Mouse (Mus musculus): ENCODE measurements around the gene Aunip. TPM values are rescaled to one million over a fixed set of nuclear protein-coding genes. Genes with fewer than 3 reads are reported as not detected.

The Aunip gene
- polyA plus RNA-seq, 1 experiment from 2014 or later, result 1.3 TPM

GRCm38 (mm10) chr4:134534932-134535786 lies 24.4 kb downstream of the Aunip start, which contains the start of gene Mtfr1l:
TSS of gene Mtfr1l (minus strand) at chr4:134535387.
- Histone ChIP-seq H3K27me3 (ENCODE audit: control insufficient read depth, insufficient read depth, low read depth, low read length) (no peaks in the 10 kb centered on the region), H3K36me3 (ENCODE audit: control insufficient read depth, insufficient read depth, low read length) (peaks cover 19% of the 10 kb centered on the region), H3K4me1 (ENCODE audit: control insufficient read depth, insufficient read depth, low read length) (peaks cover 16% of the 10 kb centered on the region), H3K4me2 (ENCODE audit: low read length) (peak within 1 kb of the TSS; percentile 98), H3K4me3 (ENCODE audit: low read depth, low read length) (peak within 1 kb of the TSS; percentile 81), H3K9ac (ENCODE audit: low read depth, low read length) (peak within 1 kb of the TSS; percentile 86), H3K27ac (ENCODE audit: low read length) (peak within 1 kb of the TSS; percentile 86), H3K9me3 (replicated peaks; ENCODE audit: control insufficient read depth, low read length, poor library complexity, severe bottlenecking) (no peaks in the 10 kb centered on the region)
- ATAC-seq, result peak; percentile 98
- under 1% methylated on average over 67 of the region's 71 CpGs for WGBS

DNA sequence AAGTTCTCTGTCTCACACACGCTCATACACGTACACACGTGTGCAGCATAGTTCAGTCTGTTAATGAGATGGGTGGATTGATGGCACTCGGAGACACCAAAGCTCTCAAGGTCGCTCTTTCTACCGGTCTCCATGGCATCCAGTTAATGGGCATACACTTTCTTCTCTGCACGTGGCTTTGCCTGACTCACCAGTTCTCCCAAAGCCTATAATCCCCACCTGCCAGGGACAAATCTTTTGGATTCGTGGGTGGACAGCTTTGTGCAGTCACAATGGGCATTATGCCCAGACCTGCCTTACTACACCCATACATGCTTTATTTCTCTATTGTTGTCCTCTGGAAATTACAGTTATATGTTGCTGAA lies 25.0 kb downstream of the Aunip start:
- WGBS, result 5% methylated on average over 8 of the region's 8 CpGs
- peak overlapping the region; percentile 86 for H3K9ac ChIP-seq (ENCODE audit: low read depth, low read length)
- peak overlapping the region; percentile 98 for H3K4me2 ChIP-seq (ENCODE audit: low read length)
- H3K27me3 ChIP-seq (ENCODE audit: control insufficient read depth, insufficient read depth, low read depth, low read length), result no peaks in the 10 kb centered on the region
- no peaks in the 10 kb centered on the region for H3K9me3 ChIP-seq (replicated peaks; ENCODE audit: control insufficient read depth, low read length, poor library complexity, severe bottlenecking)
- peak overlapping the region; percentile 86 for H3K27ac ChIP-seq (ENCODE audit: low read length)
- H3K36me3 ChIP-seq (ENCODE audit: control insufficient read depth, insufficient read depth, low read length), result peaks cover 13% of the 10 kb centered on the region
- peaks cover 16% of the 10 kb centered on the region for H3K4me1 ChIP-seq (ENCODE audit: control insufficient read depth, insufficient read depth, low read length)
- ATAC-seq, result peak; percentile 18; the same call in 1 of the 2 replicates
- H3K4me3 ChIP-seq (ENCODE audit: low read depth, low read length), result peak overlapping the region; percentile 81

DNA sequence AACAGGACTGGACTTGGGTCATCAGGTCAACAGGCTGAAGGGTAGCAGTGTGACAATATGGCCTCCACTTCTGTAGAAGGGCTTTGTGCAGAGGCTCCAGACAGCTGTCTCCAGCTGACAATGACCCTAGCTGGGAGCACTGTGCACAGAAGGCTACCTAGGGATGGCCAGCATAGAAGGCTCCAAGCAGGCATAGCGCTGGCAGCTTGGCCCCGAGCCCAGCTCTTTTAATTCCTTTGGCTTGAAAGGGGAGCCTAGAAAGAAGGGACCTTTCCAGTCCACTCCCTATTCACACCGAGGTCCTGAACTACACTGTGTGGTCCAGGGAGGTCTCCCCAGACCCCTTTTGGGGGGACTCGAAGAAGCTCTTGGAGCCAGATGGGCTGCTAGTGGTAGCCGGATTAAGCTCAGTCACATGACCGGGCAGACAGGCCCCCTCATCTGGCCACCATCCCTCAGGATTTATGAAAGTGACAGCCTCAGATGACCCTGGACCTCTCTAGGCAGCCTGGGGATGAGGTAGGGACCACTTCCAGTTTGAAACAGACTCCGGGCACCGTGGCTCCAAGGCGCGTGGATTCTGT lies 28.3 kb downstream of the Aunip start:
- no peak for ATAC-seq
- Histone ChIP-seq H3K27me3 (ENCODE audit: control insufficient read depth, insufficient read depth, low read depth, low read length) (no peaks in the 10 kb centered on the region), H3K9me3 (replicated peaks; ENCODE audit: control insufficient read depth, low read length, poor library complexity, severe bottlenecking) (no peaks in the 10 kb centered on the region), H3K4me2 (ENCODE audit: low read length) (no peak overlapping the region), H3K36me3 (ENCODE audit: control insufficient read depth, insufficient read depth, low read length) (peaks cover 17% of the 10 kb centered on the region; the same call in 1 of the 2 replicates), H3K9ac (ENCODE audit: low read depth, low read length) (no peak overlapping the region), H3K4me1 (ENCODE audit: control insufficient read depth, insufficient read depth, low read length) (peaks cover 10% of the 10 kb centered on the region), H3K27ac (ENCODE audit: low read length) (no peak overlapping the region), H3K4me3 (ENCODE audit: low read depth, low read length) (no peak overlapping the region)
- 72% methylated on average over 10 of the region's 10 CpGs for WGBS

GRCm38 (mm10) chr4:134542726-134543125 lies 31.9 kb downstream of the Aunip start:
- no peak for ATAC-seq
- Histone ChIP-seq H3K27ac (ENCODE audit: low read length) (no peak overlapping the region), H3K27me3 (ENCODE audit: control insufficient read depth, insufficient read depth, low read depth, low read length) (no peaks in the 10 kb centered on the region), H3K9ac (ENCODE audit: low read depth, low read length) (no peak overlapping the region), H3K4me3 (ENCODE audit: low read depth, low read length) (no peak overlapping the region), H3K36me3 (ENCODE audit: control insufficient read depth, insufficient read depth, low read length) (peaks cover 20% of the 10 kb centered on the region; the same call in 1 of the 2 replicates), H3K4me2 (ENCODE audit: low read length) (no peak overlapping the region), H3K9me3 (replicated peaks; ENCODE audit: control insufficient read depth, low read length, poor library complexity, severe bottlenecking) (no peaks in the 10 kb centered on the region), H3K4me1 (ENCODE audit: control insufficient read depth, insufficient read depth, low read length) (peaks cover 2% of the 10 kb centered on the region; the same call in 1 of the 2 replicates)
- 94% methylated on average over 9 of the region's 9 CpGs for WGBS

GRCm38 (mm10) chr4:134543261-134543660 lies 32.5 kb downstream of the Aunip start:
- H3K36me3 ChIP-seq (ENCODE audit: control insufficient read depth, insufficient read depth, low read length), result peaks cover 20% of the 10 kb centered on the region; the same call in 1 of the 2 replicates
- no peak overlapping the region for H3K9ac ChIP-seq (ENCODE audit: low read depth, low read length)
- H3K4me2 ChIP-seq (ENCODE audit: low read length), result no peak overlapping the region
- no peak overlapping the region for H3K27ac ChIP-seq (ENCODE audit: low read length)
- 2% methylated on average over 5 of the region's 5 CpGs for WGBS
- no peaks in the 10 kb centered on the region for H3K9me3 ChIP-seq (replicated peaks; ENCODE audit: control insufficient read depth, low read length, poor library complexity, severe bottlenecking)
- H3K4me3 ChIP-seq (ENCODE audit: low read depth, low read length), result no peak overlapping the region
- ATAC-seq, result peak; percentile 61
- H3K4me1 ChIP-seq (ENCODE audit: control insufficient read depth, insufficient read depth, low read length), result peaks cover 4% of the 10 kb centered on the region; the same call in 1 of the 2 replicates
- H3K27me3 ChIP-seq (ENCODE audit: control insufficient read depth, insufficient read depth, low read depth, low read length), result no peaks in the 10 kb centered on the region

GRCm38 (mm10) chr4:134546814-134547705 lies 36.3 kb downstream of the Aunip start:
- WGBS, result 69% methylated on average over 9 of the region's 9 CpGs
- H3K36me3 ChIP-seq (ENCODE audit: control insufficient read depth, insufficient read depth, low read length), result peaks cover 23% of the 10 kb centered on the region
- no peak overlapping the region for H3K9ac ChIP-seq (ENCODE audit: low read depth, low read length)
- no peak overlapping the region for H3K4me2 ChIP-seq (ENCODE audit: low read length)
- ATAC-seq, result no peak
- H3K9me3 ChIP-seq (replicated peaks; ENCODE audit: control insufficient read depth, low read length, poor library complexity, severe bottlenecking), result peaks cover 4% of the 10 kb centered on the region; the same call in 1 of the 2 replicates
- H3K27ac ChIP-seq (ENCODE audit: low read length), result no peak overlapping the region
- H3K27me3 ChIP-seq (ENCODE audit: control insufficient read depth, insufficient read depth, low read depth, low read length), result no peaks in the 10 kb centered on the region
- no peak overlapping the region for H3K4me3 ChIP-seq (ENCODE audit: low read depth, low read length)
- peaks cover 12% of the 10 kb centered on the region; the same call in 1 of the 2 replicates for H3K4me1 ChIP-seq (ENCODE audit: control insufficient read depth, insufficient read depth, low read length)

DNA sequence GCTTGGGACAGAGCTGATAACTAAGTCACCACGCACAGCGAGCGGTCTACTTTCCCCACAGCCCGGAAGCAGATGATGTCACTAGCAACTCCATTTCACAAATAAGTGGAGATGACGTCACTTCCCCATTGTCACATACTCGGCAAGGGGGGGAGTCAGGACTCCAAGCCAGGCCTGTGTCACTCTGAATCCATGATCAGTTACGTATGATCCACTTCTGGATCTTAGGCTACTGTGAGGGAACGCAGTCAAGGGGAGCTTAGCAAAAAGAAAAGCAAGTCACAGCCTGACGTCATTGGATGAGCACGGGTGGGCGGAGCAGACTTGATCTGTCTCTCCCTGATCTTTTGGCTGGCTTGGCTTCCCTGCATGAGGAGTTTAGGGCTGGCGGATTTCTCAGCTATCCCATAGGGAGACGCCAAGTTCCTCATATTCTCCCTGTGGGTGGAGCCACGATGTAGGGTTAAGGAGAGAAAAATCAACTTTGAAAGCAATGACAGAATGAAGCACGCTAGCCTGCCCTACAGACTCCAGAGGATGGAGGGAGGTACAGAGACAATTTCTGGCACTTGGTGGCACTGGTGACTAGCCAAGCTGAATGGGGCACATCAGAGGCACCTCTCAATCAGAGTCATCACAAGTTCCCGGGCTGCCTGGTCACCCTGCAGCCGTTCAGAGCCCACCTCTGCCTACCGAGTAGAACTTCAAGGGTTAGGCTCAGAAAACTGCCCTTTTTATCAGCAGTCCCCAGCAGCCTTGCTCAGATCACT lies 37.6 kb downstream of the Aunip start:
- H3K36me3 ChIP-seq (ENCODE audit: control insufficient read depth, insufficient read depth, low read length), result peaks cover 12% of the 10 kb centered on the region
- H3K27ac ChIP-seq (ENCODE audit: low read length), result no peak overlapping the region
- ATAC-seq, result no peak
- peaks cover 4% of the 10 kb centered on the region; the same call in 1 of the 2 replicates for H3K9me3 ChIP-seq (replicated peaks; ENCODE audit: control insufficient read depth, low read length, poor library complexity, severe bottlenecking)
- no peaks in the 10 kb centered on the region for H3K27me3 ChIP-seq (ENCODE audit: control insufficient read depth, insufficient read depth, low read depth, low read length)
- H3K4me1 ChIP-seq (ENCODE audit: control insufficient read depth, insufficient read depth, low read length), result peaks cover 17% of the 10 kb centered on the region
- no peak overlapping the region for H3K4me2 ChIP-seq (ENCODE audit: low read length)
- 57% methylated on average over 18 of the region's 18 CpGs for WGBS
- H3K9ac ChIP-seq (ENCODE audit: low read depth, low read length), result no peak overlapping the region
- no peak overlapping the region for H3K4me3 ChIP-seq (ENCODE audit: low read depth, low read length)

DNA sequence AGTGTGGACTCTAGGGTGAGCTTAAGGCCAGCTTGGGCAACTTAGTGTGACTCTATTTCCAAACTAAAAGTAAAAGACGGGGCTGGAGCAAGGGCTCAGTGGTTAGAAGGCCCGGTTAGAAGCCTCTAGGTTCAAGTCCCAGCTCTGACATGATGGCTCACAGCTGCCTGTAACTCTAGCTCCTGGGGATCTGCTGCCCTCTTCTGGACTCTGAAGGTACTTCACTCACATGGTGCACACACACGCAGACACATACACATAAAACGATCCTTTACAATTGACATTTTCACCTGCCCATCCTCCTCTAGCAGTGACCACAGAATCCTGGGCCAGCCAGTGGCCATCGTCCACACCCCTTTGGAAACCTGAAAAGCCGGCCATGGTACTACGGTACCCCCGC lies 39.1 kb downstream of the Aunip start:
- H3K9ac ChIP-seq (ENCODE audit: low read depth, low read length), result no peak overlapping the region
- over 99% methylated on average over 8 of the region's 8 CpGs for WGBS

More for the DNA sequence above, 39.1 kb downstream of the Aunip start:
- H3K27ac ChIP-seq (ENCODE audit: low read length), result no peak overlapping the region
- H3K36me3 ChIP-seq (ENCODE audit: control insufficient read depth, insufficient read depth, low read length), result peaks cover 12% of the 10 kb centered on the region
- H3K4me3 ChIP-seq (ENCODE audit: low read depth, low read length), result no peak overlapping the region
- H3K4me2 ChIP-seq (ENCODE audit: low read length), result no peak overlapping the region
- no peak for ATAC-seq
- peaks cover 4% of the 10 kb centered on the region; the same call in 1 of the 2 replicates for H3K9me3 ChIP-seq (replicated peaks; ENCODE audit: control insufficient read depth, low read length, poor library complexity, severe bottlenecking)
- peaks cover 17% of the 10 kb centered on the region for H3K4me1 ChIP-seq (ENCODE audit: control insufficient read depth, insufficient read depth, low read length)
- no peaks in the 10 kb centered on the region for H3K27me3 ChIP-seq (ENCODE audit: control insufficient read depth, insufficient read depth, low read depth, low read length)

Data from midbrain, embryonic 16.5 days (tissue).